Mouse (Mus musculus): ENCODE measurements around the gene Zbtb20.

DNA sequence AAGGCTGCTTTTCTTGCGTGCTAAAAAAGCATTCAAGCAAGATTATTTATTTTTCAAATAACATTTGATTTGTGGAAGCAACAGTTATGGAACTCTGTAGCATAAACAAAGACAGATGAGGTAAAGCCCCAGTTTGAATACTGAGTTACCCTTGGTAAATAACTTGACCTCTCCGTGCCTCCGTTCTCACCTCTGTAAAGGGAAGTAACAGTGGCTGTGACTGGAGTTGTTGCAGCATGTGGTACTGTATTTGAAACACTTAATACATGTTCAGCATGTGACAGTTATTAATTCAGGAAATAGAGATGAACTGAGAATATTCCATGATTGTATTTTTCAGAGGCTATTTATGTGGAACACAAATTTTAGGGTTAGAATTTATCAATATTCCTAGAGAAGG, 529.4 kb downstream of the Zbtb20 start:
- TF ChIP-seq POLR2A (IDR thresholded peaks at IDR 0.05; ENCODE audit: low read depth, low read length): no peak
- no peak for TF ChIP-seq CTCF (IDR thresholded peaks at IDR 0.05; ENCODE audit: borderline replicate concordance, insufficient read depth, low read length)
